Mouse (Mus musculus) spleen, adult 12 weeks (tissue): ENCODE results near the gene Ppp1r21.

Experiments used
- DNase-seq: peaks from one replicate; pipeline ENCODE4 v3.0.0; 2022; ENCODE audit warnings: low spot score

Ppp1r21 gene

GRCm38 (mm10) chr17:88614234-88614633, 84.3 kb downstream of the Ppp1r21 start:
- DNase-seq, result no peak

- DNase-seq, result no peak
Measured at GRCm38 (mm10) chr17:88614733-88615132, 84.8 kb downstream of the Ppp1r21 start.

GRCm38 (mm10) chr17:88615492-88616155, 85.7 kb downstream of the Ppp1r21 start:
- DNase-seq, result no peak

- DNase-seq, result no peak
Measured at GRCm38 (mm10) chr17:88620935-88621334, 91.0 kb downstream of the Ppp1r21 start.

GRCm38 (mm10) chr17:88621374-88621773, 91.5 kb downstream of the Ppp1r21 start:
- no peak for DNase-seq

- DNase-seq, result no peak
Measured at GRCm38 (mm10) chr17:88622711-88623110, 92.8 kb downstream of the Ppp1r21 start.

GRCm38 (mm10) chr17:88624386-88624785, 94.5 kb downstream of the Ppp1r21 start:
- no peak for DNase-seq

- no peak for DNase-seq
Measured at GRCm38 (mm10) chr17:88625350-88625749, 95.4 kb downstream of the Ppp1r21 start.

GRCm38 (mm10) chr17:88625931-88626330, 96.0 kb downstream of the Ppp1r21 start:
- DNase-seq, result no peak

GRCm38 (mm10) chr17:88626347-88626811, 96.5 kb downstream of the Ppp1r21 start:
- no peak for DNase-seq

GRCm38 (mm10) chr17:88627150-88627549, 97.2 kb downstream of the Ppp1r21 start:
- DNase-seq, result no peak

- DNase-seq, result no peak
Measured at GRCm38 (mm10) chr17:88628676-88629380, 98.9 kb downstream of the Ppp1r21 start.

GRCm38 (mm10) chr17:88629381-88629759, 99.5 kb downstream of the Ppp1r21 start:
- no peak for DNase-seq

- no peak for DNase-seq
Measured at GRCm38 (mm10) chr17:88629931-88630553, 100.1 kb downstream of the Ppp1r21 start.

- DNase-seq, result no peak
Measured at GRCm38 (mm10) chr17:88630554-88630948, 100.6 kb downstream of the Ppp1r21 start.

- DNase-seq, result no peak
Measured at GRCm38 (mm10) chr17:88632631-88633030, 102.7 kb downstream of the Ppp1r21 start.

GRCm38 (mm10) chr17:88636076-88636475, 106.2 kb downstream of the Ppp1r21 start:
- DNase-seq, result no peak

- no peak for DNase-seq
Measured at GRCm38 (mm10) chr17:88636587-88636986, 106.7 kb downstream of the Ppp1r21 start.
